Mouse (Mus musculus): ENCODE measurements around the gene Mab21l3.
A peak's percentile ranks its signal among the peaks of the same experiment; 100 is the strongest.
"Not testable (repeated sequence)": the region's sequence is repeated elsewhere in the genome, so short reads cannot be mapped to it uniquely, and the experiment has no call there.

Gene Mab21l3

DNA sequence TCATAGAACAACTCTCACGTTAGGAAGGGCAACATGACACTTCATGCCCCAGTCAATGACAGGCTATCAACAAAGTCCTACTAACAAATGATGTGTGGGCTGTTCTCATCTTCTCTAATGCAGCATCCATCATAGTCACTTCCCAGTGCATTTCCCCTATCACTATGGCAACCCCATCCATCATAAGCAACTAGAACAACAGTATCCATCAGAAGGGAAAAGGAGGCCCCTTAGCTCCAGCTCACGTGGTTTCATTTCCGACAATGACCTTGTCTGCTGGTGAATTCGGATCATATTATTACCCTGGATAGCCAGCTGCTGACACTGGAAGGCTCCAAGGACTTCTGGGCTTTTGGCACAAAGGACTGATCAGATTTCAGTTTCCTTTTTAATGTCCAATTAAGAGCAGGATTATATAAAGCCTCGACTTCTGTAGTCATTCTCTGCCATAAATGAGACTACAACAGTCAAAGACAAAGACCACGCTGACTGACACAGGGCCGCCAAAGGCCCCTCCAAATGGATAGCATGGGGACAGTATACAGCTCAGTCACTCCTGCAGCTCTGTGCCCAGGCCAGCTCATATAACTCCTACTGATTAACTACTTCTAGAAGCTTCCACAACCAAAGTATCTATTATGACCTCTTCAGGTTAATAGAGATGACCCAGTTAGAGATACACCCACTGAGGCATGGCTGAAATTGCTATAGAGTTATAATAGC, 6.2 kb downstream of the Mab21l3 start:
- ATAC-seq (ENCODE audit: insufficient number of reproducible peaks, low FRiP score, low TSS enrichment) = no peak

DNA sequence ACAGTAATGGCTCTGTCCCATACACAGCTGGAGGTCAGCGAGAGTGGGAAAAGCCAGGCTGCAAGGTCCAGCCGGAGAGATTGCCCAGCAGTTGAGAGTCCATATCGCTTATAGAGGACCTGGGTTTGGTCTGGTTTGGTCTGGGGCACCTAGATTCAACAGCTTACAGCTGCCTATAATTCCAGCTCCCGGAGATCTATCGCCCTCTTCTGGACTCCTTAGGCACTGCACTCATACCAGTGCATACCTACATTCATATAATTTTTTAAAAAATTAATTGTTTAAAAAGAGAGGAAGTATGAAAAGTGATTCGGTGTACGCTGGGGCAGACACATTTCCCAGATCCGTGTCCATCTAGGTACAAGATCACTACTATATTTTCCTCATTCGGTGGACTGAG, 9.4 kb downstream of the Mab21l3 start:
- ATAC-seq (ENCODE audit: insufficient number of reproducible peaks, low FRiP score, low TSS enrichment) = no peak

GRCm38 (mm10) chr3:101836971-101837370, 11.8 kb downstream of the Mab21l3 start:
- no peak for ATAC-seq (ENCODE audit: insufficient number of reproducible peaks, low FRiP score, low TSS enrichment)

DNA sequence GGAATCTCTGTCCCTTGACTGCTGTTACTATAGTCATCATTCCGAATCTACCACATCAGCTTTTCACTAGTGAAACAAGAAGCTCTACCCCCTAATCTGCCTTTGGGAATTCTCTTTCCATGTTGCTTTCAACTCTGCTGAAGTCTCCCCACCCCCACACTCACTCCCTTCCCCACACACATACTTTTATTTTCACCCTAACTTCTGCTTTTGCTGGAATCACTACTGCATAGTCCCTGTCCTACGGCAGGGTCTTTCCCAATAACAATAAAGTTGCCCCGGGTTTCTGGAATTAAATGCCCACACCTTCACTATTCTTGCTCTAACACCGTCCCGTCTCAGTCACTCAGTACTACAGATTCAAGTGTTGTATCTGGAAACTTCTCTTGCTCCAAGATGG, 12.2 kb downstream of the Mab21l3 start:
- no peak for ATAC-seq (ENCODE audit: insufficient number of reproducible peaks, low FRiP score, low TSS enrichment)

DNA sequence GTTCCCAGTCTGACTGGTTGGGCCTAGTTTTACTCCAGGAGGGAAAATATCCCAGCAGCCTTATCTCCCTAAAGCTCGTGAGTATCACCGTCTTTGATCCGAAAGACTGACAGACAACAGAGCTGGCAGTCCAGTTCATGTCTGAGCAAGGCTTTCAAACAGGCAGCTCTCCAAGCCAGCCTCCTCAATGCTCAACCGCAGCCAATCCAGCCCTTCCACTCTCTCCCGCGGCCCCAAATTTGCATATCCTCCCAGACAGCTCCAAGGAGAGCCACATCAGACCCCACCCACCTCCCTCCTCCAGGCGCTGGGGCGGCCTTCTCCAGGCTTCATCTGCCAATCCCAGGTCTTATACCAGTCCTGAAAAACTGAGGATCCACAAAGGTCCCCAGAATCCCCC, 12.7 kb downstream of the Mab21l3 start:
- ATAC-seq (ENCODE audit: insufficient number of reproducible peaks, low FRiP score, low TSS enrichment) = no peak

DNA sequence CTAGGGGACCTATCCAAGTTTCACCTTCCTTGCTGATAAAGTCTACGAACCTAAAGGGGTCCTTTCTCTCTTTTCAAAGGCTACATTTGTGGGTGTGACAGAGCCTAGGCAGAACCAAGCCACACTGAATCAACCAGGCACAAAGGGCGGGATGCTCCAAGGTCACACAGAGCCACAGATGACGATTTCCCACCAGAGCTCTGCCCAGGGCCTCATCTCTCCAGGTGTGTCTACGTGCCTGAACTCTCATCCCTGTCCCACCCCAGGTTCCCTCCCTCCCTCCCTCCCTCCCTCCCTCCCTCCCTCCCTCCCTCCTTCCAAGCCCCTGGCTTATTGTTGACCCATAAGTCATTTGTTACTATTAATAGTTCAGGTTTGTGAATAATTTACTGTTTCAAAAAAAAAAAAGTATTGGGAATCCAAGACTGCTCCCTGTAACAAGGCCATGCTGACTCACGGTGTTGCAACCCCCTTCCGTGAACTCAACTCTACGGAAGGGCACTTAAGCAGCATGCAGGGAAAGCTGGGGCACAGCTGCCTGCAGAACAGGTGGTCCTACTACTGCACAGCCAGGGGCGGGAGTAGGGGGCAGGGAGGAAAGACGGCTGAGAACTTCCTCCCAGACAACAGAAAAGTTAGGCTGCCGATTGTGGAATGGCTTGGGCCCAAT, 17.4 kb downstream of the Mab21l3 start:
- ATAC-seq (ENCODE audit: insufficient number of reproducible peaks, low FRiP score, low TSS enrichment) = no peak

DNA sequence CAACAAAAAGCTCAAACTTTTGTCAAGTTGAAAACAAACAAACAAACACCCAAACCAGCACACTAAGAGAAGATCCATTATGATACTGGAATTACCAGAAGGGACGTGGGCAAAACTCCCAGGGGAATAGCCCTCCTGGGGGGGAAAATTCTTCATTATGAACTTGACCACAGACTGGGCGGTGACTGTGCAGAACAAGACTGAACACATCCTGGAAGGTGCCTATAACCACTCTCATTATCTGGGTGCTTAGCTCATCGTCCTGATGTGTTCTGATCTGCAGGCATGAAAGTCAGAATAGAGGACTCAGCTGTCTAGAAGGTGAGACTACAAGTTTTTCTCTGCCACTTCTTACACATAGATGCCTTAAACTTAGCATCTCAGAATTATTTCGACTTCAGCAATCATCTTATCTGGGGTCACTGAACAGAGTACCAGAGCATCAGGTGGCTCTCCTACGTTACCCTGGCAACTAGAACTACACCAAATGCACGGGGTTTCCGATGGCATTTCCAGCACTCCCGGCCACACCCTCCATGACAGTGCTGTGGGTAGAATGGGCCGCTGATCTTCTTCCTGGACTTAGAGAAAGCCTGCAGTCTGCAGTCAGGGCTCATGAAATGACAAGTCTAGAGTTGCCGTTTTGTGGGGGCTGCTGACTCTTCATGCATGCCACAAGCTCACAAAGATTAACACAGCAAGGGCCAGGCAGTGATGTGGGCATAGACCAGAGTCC, 18.7 kb downstream of the Mab21l3 start:
- no peak for ATAC-seq (ENCODE audit: insufficient number of reproducible peaks, low FRiP score, low TSS enrichment)

- no peak for ATAC-seq (ENCODE audit: insufficient number of reproducible peaks, low FRiP score, low TSS enrichment)
These were observed 20.2 kb downstream of the Mab21l3 start for GRCm38 (mm10) chr3:101828595-101828994.

- ATAC-seq (ENCODE audit: insufficient number of reproducible peaks, low FRiP score, low TSS enrichment) = no peak
These were observed 21.5 kb downstream of the Mab21l3 start for GRCm38 (mm10) chr3:101827220-101827715.

DNA sequence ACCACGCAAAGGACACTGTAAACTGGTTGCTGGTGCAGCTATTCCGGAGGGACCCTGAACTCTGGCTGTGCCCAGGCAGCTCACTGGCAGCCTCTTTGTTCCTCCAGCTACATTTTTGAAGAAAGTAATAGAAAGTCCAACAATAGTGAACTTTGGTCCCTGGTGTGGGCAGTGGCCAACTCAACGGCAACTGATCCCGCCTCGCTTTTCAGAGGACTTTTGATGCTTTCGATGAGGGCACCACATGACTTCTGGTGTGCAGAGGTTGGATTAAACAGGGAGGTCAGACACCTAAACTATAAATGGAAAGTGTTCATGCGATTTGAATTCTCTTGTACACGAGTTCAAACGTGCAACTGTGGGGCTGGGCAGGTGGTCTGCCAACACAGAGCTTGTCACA, 24.4 kb downstream of the Mab21l3 start:
- no peak for ATAC-seq (ENCODE audit: insufficient number of reproducible peaks, low FRiP score, low TSS enrichment)

DNA sequence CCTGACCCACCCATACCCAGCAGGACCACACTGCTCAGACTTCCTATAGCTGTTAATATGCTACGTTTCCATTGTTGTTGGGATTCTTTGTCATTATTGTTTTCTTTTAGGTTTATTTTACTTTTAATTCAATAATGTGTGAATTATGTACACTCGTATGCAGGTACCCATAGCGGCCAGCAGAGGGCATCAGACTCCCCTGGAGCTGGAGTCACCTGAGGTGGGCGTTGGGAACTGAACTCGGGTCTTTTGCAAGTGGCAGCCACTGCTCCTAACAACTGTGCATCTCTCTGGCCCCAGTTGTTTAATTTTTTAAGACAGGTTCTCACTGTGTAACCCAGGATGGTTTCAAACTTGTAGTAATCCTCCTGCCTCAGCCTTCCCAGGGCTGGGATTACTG, 26.7 kb downstream of the Mab21l3 start:
- no peak for ATAC-seq (ENCODE audit: insufficient number of reproducible peaks, low FRiP score, low TSS enrichment)

GRCm38 (mm10) chr3:101820708-101821107, 28.1 kb downstream of the Mab21l3 start:
- not testable (repeated sequence) for ATAC-seq (ENCODE audit: insufficient number of reproducible peaks, low FRiP score, low TSS enrichment)

DNA sequence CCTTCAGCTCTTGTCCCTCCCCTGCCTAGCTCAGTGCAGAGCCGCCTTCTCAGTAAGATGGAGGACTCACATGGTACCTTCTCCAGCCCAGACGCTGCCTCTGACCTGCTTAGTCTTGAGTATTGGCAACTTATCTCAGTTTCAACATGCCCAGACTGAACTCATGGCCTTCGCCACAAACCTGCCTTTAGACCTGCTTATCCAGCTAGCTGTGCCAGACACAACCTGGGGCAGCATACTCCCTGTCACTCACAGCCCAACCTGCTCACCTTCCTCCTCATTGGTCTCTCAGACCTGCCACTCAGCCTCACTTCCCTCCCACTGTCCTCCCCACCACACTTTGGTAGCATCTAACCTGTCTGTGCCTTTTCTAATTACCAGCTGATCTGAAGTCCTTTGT, 32.8 kb downstream of the Mab21l3 start:
- ATAC-seq (ENCODE audit: insufficient number of reproducible peaks, low FRiP score, low TSS enrichment) = no peak

DNA sequence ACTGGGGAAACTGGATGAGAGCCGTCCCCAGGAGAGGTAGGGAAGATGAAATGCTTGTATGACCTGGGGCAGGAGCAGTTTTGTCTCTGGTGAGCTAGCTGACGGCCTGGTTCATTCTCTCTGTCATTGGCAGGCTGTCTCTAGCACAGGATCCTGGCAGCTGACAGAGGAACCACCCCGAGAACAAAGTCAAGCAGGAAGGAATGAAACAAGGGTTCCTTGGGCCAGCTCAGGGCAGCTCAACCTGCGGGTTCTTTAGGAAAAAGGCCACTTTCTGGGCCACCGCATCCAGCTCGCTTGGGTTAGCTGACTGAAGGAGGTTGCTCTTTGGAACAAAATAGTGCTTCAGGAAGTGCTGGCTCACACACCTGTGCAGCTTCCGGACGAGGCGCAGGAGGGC, 34.0 kb downstream of the Mab21l3 start:
- no peak for ATAC-seq (ENCODE audit: insufficient number of reproducible peaks, low FRiP score, low TSS enrichment)

DNA sequence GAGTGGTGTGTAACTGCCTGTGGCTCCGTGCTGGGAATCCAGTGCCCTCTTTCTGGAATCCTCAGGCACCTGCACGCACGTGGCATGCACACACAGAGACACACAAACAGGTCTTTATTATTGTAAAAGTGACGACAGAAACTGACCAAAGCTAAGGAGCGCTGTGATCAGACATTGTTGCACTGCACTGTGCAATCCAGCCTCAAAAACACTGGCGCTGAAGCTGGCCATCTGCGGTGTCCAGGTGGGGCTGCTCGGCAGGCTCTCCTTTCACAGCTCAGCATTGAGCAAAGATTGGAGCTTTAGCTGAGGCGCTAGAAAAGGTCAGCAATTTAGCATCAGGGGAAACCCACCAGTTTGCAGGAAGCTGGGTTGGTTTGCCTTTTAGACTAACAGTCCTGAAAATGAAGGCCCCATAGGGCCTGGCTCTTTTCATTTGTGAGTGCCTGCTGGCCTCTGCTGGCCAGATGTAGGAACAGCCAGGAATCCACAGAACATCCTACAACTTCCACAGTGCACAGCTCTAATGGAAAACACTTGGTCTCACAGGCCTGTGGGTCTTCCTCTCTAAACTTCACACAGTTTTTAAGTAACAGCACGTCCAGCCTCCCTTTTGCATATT, 36.3 kb downstream of the Mab21l3 start:
- peak; percentile 60; the same call in 1 of the 2 replicates for ATAC-seq (ENCODE audit: insufficient number of reproducible peaks, low FRiP score, low TSS enrichment)

GRCm38 (mm10) chr3:101811931-101812330, 36.8 kb downstream of the Mab21l3 start:
- no peak for ATAC-seq (ENCODE audit: insufficient number of reproducible peaks, low FRiP score, low TSS enrichment)

GRCm38 (mm10) chr3:101807646-101808045, 41.1 kb downstream of the Mab21l3 start:
- ATAC-seq (ENCODE audit: insufficient number of reproducible peaks, low FRiP score, low TSS enrichment) = peak; percentile 83

DNA sequence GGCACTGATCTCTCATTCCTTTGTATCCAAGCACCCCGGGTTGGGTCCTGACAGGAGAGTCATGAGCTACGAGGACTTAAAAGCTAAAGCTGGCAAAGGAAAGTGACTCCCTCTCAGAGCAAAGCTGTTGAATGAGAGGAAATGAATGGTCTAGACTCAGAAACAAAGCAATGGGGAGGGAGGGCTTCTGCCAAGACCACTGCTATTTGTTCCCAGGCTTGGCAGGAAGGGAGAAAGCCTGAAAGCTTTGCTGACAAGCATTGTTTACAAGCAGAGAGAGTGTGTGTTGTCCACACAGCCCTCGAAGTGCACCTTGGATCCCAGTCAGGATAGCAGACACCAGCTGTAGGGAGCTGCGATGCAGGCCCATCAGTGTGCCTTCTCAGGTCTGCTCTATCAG, 41.8 kb downstream of the Mab21l3 start:
- 0 out of 2 replicates have a peak, but pooled peaks have one; percentile 15 for ATAC-seq (ENCODE audit: insufficient number of reproducible peaks, low FRiP score, low TSS enrichment)

DNA sequence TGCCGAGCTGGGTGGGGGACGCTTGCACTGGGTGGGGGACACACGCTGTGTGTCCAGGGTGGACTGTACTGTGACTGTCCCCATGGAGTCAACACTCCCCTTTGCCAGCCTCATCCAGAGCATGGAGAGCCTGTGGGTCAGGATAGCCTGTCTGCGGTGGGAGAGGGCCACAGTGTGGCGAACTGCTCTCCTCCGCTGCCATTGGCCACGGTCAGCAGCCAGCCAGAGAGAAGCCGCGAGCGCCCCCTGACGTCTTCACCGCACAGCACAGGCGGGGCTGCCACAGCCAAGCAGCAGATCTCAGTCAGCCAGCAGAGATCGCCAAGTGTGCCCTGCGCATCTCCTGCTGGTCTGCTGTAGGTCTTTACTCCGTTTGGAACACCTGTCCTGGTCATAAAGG, 42.6 kb downstream of the Mab21l3 start:
- ATAC-seq (ENCODE audit: insufficient number of reproducible peaks, low FRiP score, low TSS enrichment) = peak; percentile 71

GRCm38 (mm10) chr3:101805562-101806004, 43.2 kb downstream of the Mab21l3 start:
- no peak for ATAC-seq (ENCODE audit: insufficient number of reproducible peaks, low FRiP score, low TSS enrichment)
